Mouse (Mus musculus) right cerebral cortex, adult 2 months (tissue): Measurements from ENCODE around the gene Dapl1.

Source experiments
- DNase-seq, 2 experiments: peaks; one replicate each; pipeline ENCODE4 v3.0.0; 2021 to 2022; ENCODE audit warnings: low spot score in 2 of 2

Gene Dapl1

GRCm38 (mm10) chr2:59484438-59484837 is at the start of gene Dapl1:
TSS of gene Dapl1 (plus strand) at chr2:59484653.
- no peak for DNase-seq

GRCm38 (mm10) chr2:59434820-59435219 is 49.6 kb upstream of the Dapl1 start:
- no peak for DNase-seq

- peak; percentile 74 to 81 for DNase-seq
These were observed 46.6 kb upstream of the Dapl1 start for GRCm38 (mm10) chr2:59437684-59438393.

GRCm38 (mm10) chr2:59438479-59438935 is 45.9 kb upstream of the Dapl1 start:
- peak; percentile 73 to 77 for DNase-seq

- DNase-seq: no peak
These were observed 44.6 kb upstream of the Dapl1 start for GRCm38 (mm10) chr2:59439824-59440223.

- peak; percentile 43 to 51 for DNase-seq
These were observed 44.0 kb upstream of the Dapl1 start for GRCm38 (mm10) chr2:59440481-59440880.

- DNase-seq: no peak
These were observed 42.8 kb upstream of the Dapl1 start for GRCm38 (mm10) chr2:59441681-59442080.

- no peak for DNase-seq
These were observed 37.8 kb upstream of the Dapl1 start for GRCm38 (mm10) chr2:59446671-59447070.

GRCm38 (mm10) chr2:59447712-59448111 is 36.7 kb upstream of the Dapl1 start:
- DNase-seq: no peak

GRCm38 (mm10) chr2:59448516-59448915 is 35.9 kb upstream of the Dapl1 start:
- no peak for DNase-seq

GRCm38 (mm10) chr2:59448921-59449320 is 35.5 kb upstream of the Dapl1 start:
- no peak for DNase-seq

- no peak for DNase-seq
These were observed 32.8 kb upstream of the Dapl1 start for GRCm38 (mm10) chr2:59451675-59452074.

- no peak for DNase-seq
These were observed 32.4 kb upstream of the Dapl1 start for GRCm38 (mm10) chr2:59452102-59452501.

GRCm38 (mm10) chr2:59462086-59462485 is 22.4 kb upstream of the Dapl1 start:
- no peak for DNase-seq

GRCm38 (mm10) chr2:59463428-59464182 is 20.8 kb upstream of the Dapl1 start:
- DNase-seq: no peak

GRCm38 (mm10) chr2:59465671-59466070 is 18.8 kb upstream of the Dapl1 start:
- DNase-seq: no peak

- DNase-seq: no peak
These were observed 18.1 kb upstream of the Dapl1 start for GRCm38 (mm10) chr2:59466358-59466757.

GRCm38 (mm10) chr2:59467085-59467484 is 17.4 kb upstream of the Dapl1 start:
- no peak for DNase-seq

- DNase-seq: no peak
These were observed 16.5 kb upstream of the Dapl1 start for GRCm38 (mm10) chr2:59467976-59468375.

GRCm38 (mm10) chr2:59469590-59470245 is 14.7 kb upstream of the Dapl1 start:
- no peak for DNase-seq

GRCm38 (mm10) chr2:59470326-59471031 is 14.0 kb upstream of the Dapl1 start:
- DNase-seq: no peak
